In genomic region chr10:43697917-43698316, GRCm38 (mm10) we compare ENCODE assay signal across 26 mouse cellular contexts.
DNase-seq lines count a peak whose midpoint lies in the region; ATAC-seq and TF ChIP-seq lines count a peak whose summit lies in the region.
"Had no signal": no experiment of that assay in that cellular context is flagged by ENCODE, and none has a peak within 500 bp of the region (broad histone marks: within the 10 kb centered on the region; RNA-seq: fewer than 3 reads in every experiment).

No protein-coding gene starts in this region.

- TF ChIP-seq POLR2A in kidney, adult 2 months (IDR thresholded peaks at IDR 0.05; ENCODE audit: low read depth, low read length) = no peak

- no peaks in the 10 kb centered on the region for H3K9me3 ChIP-seq in stomach, postnatal 0 days (ENCODE audit: control insufficient read depth, low read length)
- H3K9me3 ChIP-seq: embryonic facial prominence, embryonic 12.5 days; heart, embryonic 13.5 days; limb, embryonic 12.5 days had no signal

- no peak overlapping the region for H3K4me2 ChIP-seq in stomach, postnatal 0 days (replicated peaks; ENCODE audit: low read depth)
- H3K4me2 ChIP-seq: embryonic facial prominence, embryonic 12.5 days; heart, embryonic 13.5 days; hindbrain, embryonic 14.5 days; limb, embryonic 12.5 days; liver, embryonic 11.5 days had no signal

- 46% methylated on average over 2 of the region's 2 CpGs for WGBS in kidney, adult 2 months
- WGBS in stomach, postnatal 0 days = 23% methylated on average over 2 of the region's 2 CpGs

- no peak for ATAC-seq in stomach, postnatal 0 days (ENCODE audit: low FRiP score, low TSS enrichment)
- ATAC-seq: activated CD4-positive, CD25-positive, alpha-beta regulatory T cell, adult 4 months; forebrain, embryonic 16.5 days; liver, postnatal 0 days had no signal

- H3K4me1 ChIP-seq in kidney, adult 2 months (ENCODE audit: control insufficient read depth, insufficient read depth, low read length) = peaks cover 13% of the 10 kb centered on the region
- peaks cover 3% of the 10 kb centered on the region; the same call in 1 of the 2 replicates for H3K4me1 ChIP-seq in stomach, postnatal 0 days (replicated peaks; ENCODE audit: control insufficient read depth, insufficient read depth)

- H3K27ac ChIP-seq in kidney, adult 2 months (ENCODE audit: insufficient read depth, low read depth, low read length) = no peak overlapping the region
- H3K27ac ChIP-seq in stomach, postnatal 0 days (replicated peaks) = no peak overlapping the region
- H3K27ac ChIP-seq: embryonic facial prominence, embryonic 12.5 days; heart, adult 2 months; heart, embryonic 13.5 days; hindbrain, embryonic 14.5 days; limb, embryonic 12.5 days had no signal

- DNase-seq in adrenal gland, adult 2 months = peak; percentile 29
- no peak for DNase-seq in adrenal gland, postnatal 4 days (ENCODE audit: low spot score in 2 of 2)
- DNase-seq in kidney, adult 2 months = peak; percentile 18
- no peak for DNase-seq in kidney, postnatal 14 days
- DNase-seq in 3T3-L1 (ENCODE audit: low read depth, low spot score) = peak; percentile 19
- DNase-seq in adrenal gland, postnatal 14 days = peak; percentile 40
- no peak for DNase-seq in stomach, postnatal 0 days (ENCODE audit: low spot score)
- DNase-seq in layer of hippocampus, adult 18-20 months (ENCODE audit: low spot score in 2 of 2) = no peak
- DNase-seq: cerebellum, adult 9-10 months; gastrocnemius, postnatal 36 days; heart, adult 2 months; kidney, adult 8-10 months; kidney, postnatal 10 days; layer of hippocampus, postnatal 36 days; liver, postnatal 0 days; lung, postnatal 36 days; thymus, adult 2 months; thymus, postnatal 4 days had no signal

- no peak overlapping the region for H3K9ac ChIP-seq in stomach, postnatal 0 days (ENCODE audit: low read length)
- H3K9ac ChIP-seq: embryonic facial prominence, embryonic 12.5 days; heart, embryonic 13.5 days; hindbrain, embryonic 14.5 days; limb, embryonic 12.5 days; liver, postnatal 0 days had no signal

- H3K36me3 ChIP-seq in kidney, adult 2 months (ENCODE audit: control insufficient read depth, insufficient read depth, low read length) = no peaks in the 10 kb centered on the region
- no peaks in the 10 kb centered on the region for H3K36me3 ChIP-seq in stomach, postnatal 0 days (ENCODE audit: control insufficient read depth, insufficient read depth, low read length)
- H3K36me3 ChIP-seq: embryonic facial prominence, embryonic 12.5 days; heart, embryonic 13.5 days; limb, embryonic 12.5 days had no signal

- H3K27me3 ChIP-seq in kidney, adult 2 months (replicated peaks; ENCODE audit: control insufficient read depth, insufficient read depth, low read length) = no peaks in the 10 kb centered on the region
- H3K27me3 ChIP-seq in stomach, postnatal 0 days (ENCODE audit: control insufficient read depth, insufficient read depth, low read length) = no peaks in the 10 kb centered on the region
- H3K27me3 ChIP-seq: embryonic facial prominence, embryonic 12.5 days; heart, embryonic 13.5 days; limb, embryonic 12.5 days had no signal

- TF ChIP-seq EP300 in stomach, postnatal 0 days (optimal IDR thresholded peaks at IDR 0.05) = no peak

- no peak overlapping the region for H3K4me3 ChIP-seq in kidney, adult 2 months (ENCODE audit: insufficient read depth, low read depth, low read length)
- H3K4me3 ChIP-seq in stomach, postnatal 0 days (ENCODE audit: low read depth, low read length) = no peak overlapping the region
- H3K4me3 ChIP-seq: embryonic facial prominence, embryonic 12.5 days; erythroblast, embryonic 14.5 days; heart, adult 2 months; heart, embryonic 13.5 days; limb, embryonic 12.5 days had no signal

- TF ChIP-seq CTCF in kidney, adult 2 months (conservative IDR thresholded peaks at IDR 0.05; ENCODE audit: insufficient read depth, insufficient read length, low read depth, low read length) = no peak
- TF ChIP-seq CTCF in stomach, postnatal 0 days (IDR thresholded peaks at IDR 0.05; ENCODE audit: low read depth) = no peak

Comparison
In these comparisons a context has a peak if more than half of its experiments do, and no peak if none do; other contexts are left out.
1. DNase-seq: peak in adrenal gland, adult 2 months (single experiment), kidney, adult 2 months (single experiment), 3T3-L1 (single experiment) and adrenal gland, postnatal 14 days (single experiment); none in adrenal gland, postnatal 4 days (0 of 2), kidney, postnatal 14 days (single experiment), stomach, postnatal 0 days (single experiment) and layer of hippocampus, adult 18-20 months (0 of 2).